Mouse (Mus musculus) liver, postnatal 0 days (tissue): ENCODE results near the gene Cradd. TPM values are rescaled to one million over a fixed set of nuclear protein-coding genes. Genes with fewer than 3 reads are reported as not detected.

Experiments used
- ATAC-seq: fragments of 200-750 bp; cut with Nextera tagmentation; 2 replicates; pipeline ENCODE4 v1.8.0; 2017; ENCODE audit warnings: mild to moderate bottlenecking, moderate library complexity
- DNase-seq: peaks from one replicate; pipeline ENCODE4 v3.0.0-alpha.2; 2016
- H3K27ac ChIP-seq: fragments of 300-500 bp; sonication (generic); 2 replicates; pipeline ENCODE4 v1.5.1; 2014; ENCODE audit warnings: antibody characterized with exemption, moderate library complexity, mild to moderate bottlenecking, low read depth
- H3K27me3 ChIP-seq: fragments of 300-500 bp; sonication (generic); 2 replicates; pipeline ENCODE4 v1.6.1; 2014; ENCODE audit warnings: low read length, control low read depth, mixed read lengths; ENCODE audit not compliant: insufficient read depth
- H3K36me3 ChIP-seq: fragments of 300-500 bp; sonication (generic); replicated peaks from 2 replicates; pipeline ENCODE4 v1.6.1; 2014; ENCODE audit warnings: mild to moderate bottlenecking, control low read depth, low read length, moderate library complexity, mixed read lengths; ENCODE audit not compliant: insufficient read depth
- H3K4me1 ChIP-seq: fragments of 300-500 bp; sonication (generic); 2 replicates; pipeline ENCODE4 v1.6.1; 2014; ENCODE audit warnings: antibody characterized with exemption, mild to moderate bottlenecking, control low read depth; ENCODE audit not compliant: insufficient read depth
- H3K4me2 ChIP-seq: fragments of 300-500 bp; sonication (generic); 2 replicates; pipeline ENCODE4 v1.6.1; 2014; ENCODE audit warnings: low read depth, mild to moderate bottlenecking, low read length, moderate library complexity, mixed read lengths
- H3K4me3 ChIP-seq: fragments of 300-500 bp; sonication (generic); 2 replicates; pipeline ENCODE4 v1.5.1; 2014; ENCODE audit warnings: low read depth, low read length
- H3K9ac ChIP-seq: fragments of 300-500 bp; sonication (generic); replicated peaks from 2 replicates; pipeline ENCODE4 v1.6.1; 2014; ENCODE audit warnings: mild to moderate bottlenecking, moderate library complexity
- H3K9me3 ChIP-seq: fragments of 300-500 bp; sonication (generic); 2 replicates; pipeline ENCODE4 v1.6.1; 2016; ENCODE audit warnings: mild to moderate bottlenecking, control low read depth, low read length, mixed read lengths
- CTCF ChIP-seq: sonication (generic); IDR thresholded peaks from 2 replicates; pipeline ENCODE4 v1.5.1; 2016; ENCODE audit warnings: antibody characterized with exemption, low read depth
- EP300 ChIP-seq: IDR thresholded peaks from 2 replicates; pipeline ENCODE4 v1.6.1; 2016; ENCODE audit warnings: antibody characterized with exemption, low read depth, mild to moderate bottlenecking
- WGBS: fragments of 180-500 bp; shearing (Covaris S2); extraction: QIAGEN DNeasy Blood & Tissue Kit; methylation state at CpG from one replicate; pipeline ENCODE4 v1.1.7; 2014; ENCODE audit not compliant: insufficient replicate concordance; 5-methylcytosine and 5-hydroxymethylcytosine counted together
- polyA plus RNA-seq: library from polyadenylated mRNA; unstranded; fragments of >200 nt; fragmentation: Nextera tagmentation; extraction: Ambion mirVana; gene quantifications from 2 replicates; pipeline ENCODE4 v1.2.1, GENCODE M21; 2015

Gene Cradd
- polyA plus RNA-seq, 1 experiment from 2014 or later = 6.5 TPM

- no peaks in the 10 kb centered on the region for H3K9me3 ChIP-seq
- no peak for ATAC-seq
These were observed 13.1 kb downstream of the Cradd start for GRCm38 (mm10) chr10:95310688-95311441.

GRCm38 (mm10) chr10:95309412-95310322 is 14.3 kb downstream of the Cradd start:
- DNase-seq (no peak), ATAC-seq (no peak)
- WGBS = 65% methylated on average over 13 of the region's 13 CpGs
- Histone ChIP-seq H3K27me3 (no peaks in the 10 kb centered on the region), H3K27ac (no peak overlapping the region), H3K4me2 (no peak overlapping the region), H3K4me3 (no peak overlapping the region), H3K4me1 (peaks cover 5% of the 10 kb centered on the region), H3K36me3 (peaks cover 2% of the 10 kb centered on the region; the same call in 1 of the 2 replicates), H3K9me3 (no peaks in the 10 kb centered on the region), H3K9ac (no peak overlapping the region)
- TF ChIP-seq CTCF = no peak
- no peak for TF ChIP-seq EP300

More at GRCm38 (mm10) chr10:95310688-95311441, 13.1 kb downstream of the Cradd start:
- Histone ChIP-seq H3K36me3 (peaks cover 7% of the 10 kb centered on the region; the same call in 1 of the 2 replicates), H3K4me3 (no peak overlapping the region), H3K27ac (no peak overlapping the region), H3K27me3 (no peaks in the 10 kb centered on the region), H3K4me2 (no peak overlapping the region), H3K4me1 (0 out of 2 replicates have a peak, but pooled peaks cover 2% of the 10 kb centered on the region), H3K9ac (no peak overlapping the region)
- TF ChIP-seq CTCF (no peak), EP300 (no peak)
- no peak for DNase-seq
- WGBS = 76% methylated on average over 21 of the region's 21 CpGs

- WGBS = 86% methylated on average over 12 of the region's 12 CpGs
- no peaks in the 10 kb centered on the region for H3K9me3 ChIP-seq
- DNase-seq (no peak), ATAC-seq (no peak)
- H3K36me3 ChIP-seq = peaks cover 2% of the 10 kb centered on the region; the same call in 1 of the 2 replicates
- H3K27ac ChIP-seq = no peak overlapping the region
- no peak overlapping the region for H3K4me3 ChIP-seq
- no peaks in the 10 kb centered on the region for H3K27me3 ChIP-seq
- TF ChIP-seq CTCF (no peak), EP300 (no peak)
- peaks cover 12% of the 10 kb centered on the region for H3K4me1 ChIP-seq
- no peak overlapping the region for H3K9ac ChIP-seq
- H3K4me2 ChIP-seq = no peak overlapping the region
These were observed 14.9 kb downstream of the Cradd start for GRCm38 (mm10) chr10:95308991-95309390.

- Histone ChIP-seq H3K27me3 (no peaks in the 10 kb centered on the region), H3K36me3 (peaks cover 2% of the 10 kb centered on the region; the same call in 1 of the 2 replicates), H3K4me1 (peaks cover 20% of the 10 kb centered on the region), H3K9ac (no peak overlapping the region), H3K9me3 (no peaks in the 10 kb centered on the region), H3K4me3 (no peak overlapping the region), H3K4me2 (no peak overlapping the region), H3K27ac (no peak overlapping the region)
- DNase-seq (no peak), ATAC-seq (no peak)
- peak; percentile 17; the same call in 1 of the 2 replicates for TF ChIP-seq CTCF
- TF ChIP-seq EP300 = no peak
- WGBS = 82% methylated on average over 5 of the region's 5 CpGs
These were observed 16.0 kb downstream of the Cradd start for GRCm38 (mm10) chr10:95307916-95308315.

GRCm38 (mm10) chr10:95306824-95307552 is 16.9 kb downstream of the Cradd start:
- Histone ChIP-seq H3K4me3 (no peak overlapping the region), H3K4me2 (no peak overlapping the region), H3K4me1 (peaks cover 23% of the 10 kb centered on the region), H3K27me3 (no peaks in the 10 kb centered on the region), H3K27ac (no peak overlapping the region), H3K9ac (no peak overlapping the region), H3K36me3 (peaks cover 2% of the 10 kb centered on the region; the same call in 1 of the 2 replicates), H3K9me3 (no peaks in the 10 kb centered on the region)
- DNase-seq = no peak
- WGBS = 64% methylated on average over 11 of the region's 11 CpGs
- no peak for TF ChIP-seq EP300
- TF ChIP-seq CTCF = no peak
- no peak for ATAC-seq
